18 mouse cellular contexts compared by ENCODE assay signal in genomic region chr19:49415326-49415725, GRCm38 (mm10).
"Had no signal": no experiment of that assay in that cellular context is flagged by ENCODE, and none has a peak within 500 bp of the region (broad histone marks: within the 10 kb centered on the region; RNA-seq: fewer than 3 reads in every experiment).

No protein-coding gene starts in this region.

- H3K4me1 ChIP-seq: liver, embryonic 13.5 days had no signal

- H3K9ac ChIP-seq: liver, embryonic 13.5 days; neural tube, embryonic 13.5 days had no signal

- ATAC-seq: intestine, postnatal 0 days had no signal

- H3K4me2 ChIP-seq: liver, embryonic 13.5 days; neural tube, embryonic 13.5 days had no signal

- H3K27me3 ChIP-seq: liver, embryonic 13.5 days; neural tube, embryonic 13.5 days had no signal

- H3K27ac ChIP-seq: left cerebral cortex, adult 2 months; liver, embryonic 13.5 days; macrophage; neural tube, embryonic 13.5 days; stomach, postnatal 0 days had no signal

- H3K9me3 ChIP-seq: liver, embryonic 13.5 days; neural tube, embryonic 13.5 days had no signal

- H3K4me3 ChIP-seq: left cerebral cortex, adult 2 months; liver, embryonic 13.5 days; myocyte; neural tube, embryonic 13.5 days had no signal

- H3K36me3 ChIP-seq: liver, embryonic 13.5 days; neural tube, embryonic 13.5 days had no signal

- DNase-seq: kidney, adult 2 months; kidney, postnatal 10 days; kidney, postnatal 36 days; layer of hippocampus, postnatal 36 days; liver, embryonic 13.5 days; lung, adult 2 months; lung, postnatal 14 days; right cerebral cortex, postnatal 14 days; right cerebral cortex, postnatal 4 days; thymus, adult 2 months; thymus, postnatal 14 days; thymus, postnatal 4 days had no signal
